Mouse (Mus musculus): Measurements from ENCODE around the gene Rnf38. TPM values are rescaled to one million over a fixed set of nuclear protein-coding genes. Genes with fewer than 3 reads are reported as not detected.

Gene Rnf38
- polyA plus RNA-seq, 1 experiment from 2014 or later = 36.6 TPM

- Histone ChIP-seq H3K27ac (replicated peaks; ENCODE audit: low read depth, low read length) (no peak overlapping the region), H3K4me2 (ENCODE audit: low read depth, severe bottlenecking) (no peak overlapping the region), H3K4me1 (ENCODE audit: control insufficient read depth, insufficient read depth, low read length) (no peaks in the 10 kb centered on the region), H3K36me3 (ENCODE audit: control insufficient read depth, insufficient read depth, low read length) (no peaks in the 10 kb centered on the region), H3K4me3 (ENCODE audit: low read depth, low read length) (no peak overlapping the region), H3K27me3 (ENCODE audit: control insufficient read depth, insufficient read depth, low read length) (no peaks in the 10 kb centered on the region), H3K9ac (ENCODE audit: low read length) (no peak overlapping the region), H3K9me3 (ENCODE audit: control insufficient read depth, low read length) (no peaks in the 10 kb centered on the region)
- no peak for ATAC-seq (ENCODE audit: insufficient number of reproducible peaks, low FRiP score, low TSS enrichment, low read depth)
- 80% methylated on average over 1 of the region's 1 CpGs for WGBS
- no peak for DNase-seq (ENCODE audit: low spot score)
Measured at GRCm38 (mm10) chr4:44183862-44184261, 49.7 kb downstream of the Rnf38 start.

GRCm38 (mm10) chr4:44179748-44180147, 53.8 kb downstream of the Rnf38 start:
- WGBS = 85% methylated on average over 5 of the region's 5 CpGs
- H3K4me2 ChIP-seq (ENCODE audit: low read depth, severe bottlenecking) = no peak overlapping the region
- H3K9me3 ChIP-seq (ENCODE audit: control insufficient read depth, low read length) = no peaks in the 10 kb centered on the region
- H3K9ac ChIP-seq (ENCODE audit: low read length) = no peak overlapping the region
- H3K4me1 ChIP-seq (ENCODE audit: control insufficient read depth, insufficient read depth, low read length) = no peaks in the 10 kb centered on the region
- no peak overlapping the region for H3K4me3 ChIP-seq (ENCODE audit: low read depth, low read length)
- no peaks in the 10 kb centered on the region for H3K27me3 ChIP-seq (ENCODE audit: control insufficient read depth, insufficient read depth, low read length)
- no peak overlapping the region for H3K27ac ChIP-seq (replicated peaks; ENCODE audit: low read depth, low read length)
- DNase-seq (ENCODE audit: low spot score) = no peak
- no peaks in the 10 kb centered on the region for H3K36me3 ChIP-seq (ENCODE audit: control insufficient read depth, insufficient read depth, low read length)
- ATAC-seq (ENCODE audit: insufficient number of reproducible peaks, low FRiP score, low TSS enrichment, low read depth) = no peak

GRCm38 (mm10) chr4:44173177-44173576, 60.4 kb downstream of the Rnf38 start:
- DNase-seq (ENCODE audit: low spot score) = peak; percentile 67
- Histone ChIP-seq H3K9me3 (ENCODE audit: control insufficient read depth, low read length) (no peaks in the 10 kb centered on the region), H3K36me3 (ENCODE audit: control insufficient read depth, insufficient read depth, low read length) (no peaks in the 10 kb centered on the region), H3K27ac (replicated peaks; ENCODE audit: low read depth, low read length) (no peak overlapping the region), H3K4me3 (ENCODE audit: low read depth, low read length) (no peak overlapping the region), H3K4me1 (ENCODE audit: control insufficient read depth, insufficient read depth, low read length) (0 out of 2 replicates have a peak, but pooled peaks cover 2% of the 10 kb centered on the region), H3K27me3 (ENCODE audit: control insufficient read depth, insufficient read depth, low read length) (no peaks in the 10 kb centered on the region), H3K4me2 (ENCODE audit: low read depth, severe bottlenecking) (no peak overlapping the region), H3K9ac (ENCODE audit: low read length) (no peak overlapping the region)
- no peak for ATAC-seq (ENCODE audit: insufficient number of reproducible peaks, low FRiP score, low TSS enrichment, low read depth)
- WGBS = 2% methylated on average over 1 of the region's 1 CpGs

- Histone ChIP-seq H3K9ac (ENCODE audit: low read length) (no peak overlapping the region), H3K4me1 (ENCODE audit: control insufficient read depth, insufficient read depth, low read length) (0 out of 2 replicates have a peak, but pooled peaks cover 2% of the 10 kb centered on the region), H3K27ac (replicated peaks; ENCODE audit: low read depth, low read length) (no peak overlapping the region), H3K36me3 (ENCODE audit: control insufficient read depth, insufficient read depth, low read length) (no peaks in the 10 kb centered on the region), H3K9me3 (ENCODE audit: control insufficient read depth, low read length) (no peaks in the 10 kb centered on the region), H3K27me3 (ENCODE audit: control insufficient read depth, insufficient read depth, low read length) (no peaks in the 10 kb centered on the region), H3K4me2 (ENCODE audit: low read depth, severe bottlenecking) (no peak overlapping the region), H3K4me3 (ENCODE audit: low read depth, low read length) (no peak overlapping the region)
- 54% methylated on average over 5 of the region's 5 CpGs for WGBS
- no peak for DNase-seq (ENCODE audit: low spot score)
- ATAC-seq (ENCODE audit: insufficient number of reproducible peaks, low FRiP score, low TSS enrichment, low read depth) = no peak
Measured at GRCm38 (mm10) chr4:44172676-44173075, 60.9 kb downstream of the Rnf38 start.

GRCm38 (mm10) chr4:44169884-44170283, 63.7 kb downstream of the Rnf38 start:
- no peaks in the 10 kb centered on the region for H3K36me3 ChIP-seq (ENCODE audit: control insufficient read depth, insufficient read depth, low read length)
- H3K4me1 ChIP-seq (ENCODE audit: control insufficient read depth, insufficient read depth, low read length) = peaks cover 7% of the 10 kb centered on the region
- no peak overlapping the region for H3K4me3 ChIP-seq (ENCODE audit: low read depth, low read length)
- no peak for ATAC-seq (ENCODE audit: insufficient number of reproducible peaks, low FRiP score, low TSS enrichment, low read depth)
- no peak overlapping the region for H3K9ac ChIP-seq (ENCODE audit: low read length)
- 79% methylated on average over 3 of the region's 3 CpGs for WGBS
- no peaks in the 10 kb centered on the region for H3K9me3 ChIP-seq (ENCODE audit: control insufficient read depth, low read length)
- no peak overlapping the region for H3K4me2 ChIP-seq (ENCODE audit: low read depth, severe bottlenecking)
- DNase-seq (ENCODE audit: low spot score) = no peak
- no peaks in the 10 kb centered on the region for H3K27me3 ChIP-seq (ENCODE audit: control insufficient read depth, insufficient read depth, low read length)
- H3K27ac ChIP-seq (replicated peaks; ENCODE audit: low read depth, low read length) = no peak overlapping the region

GRCm38 (mm10) chr4:44168816-44169215, 64.8 kb downstream of the Rnf38 start:
- no peak overlapping the region; the same call in 1 of the 2 replicates for H3K4me3 ChIP-seq (ENCODE audit: low read depth, low read length)
- H3K36me3 ChIP-seq (ENCODE audit: control insufficient read depth, insufficient read depth, low read length) = no peaks in the 10 kb centered on the region
- ATAC-seq (ENCODE audit: insufficient number of reproducible peaks, low FRiP score, low TSS enrichment, low read depth) = no peak
- 3% methylated on average over 7 of the region's 7 CpGs for WGBS
- H3K9me3 ChIP-seq (ENCODE audit: control insufficient read depth, low read length) = no peaks in the 10 kb centered on the region
- no peak overlapping the region for H3K27ac ChIP-seq (replicated peaks; ENCODE audit: low read depth, low read length)
- no peaks in the 10 kb centered on the region for H3K27me3 ChIP-seq (ENCODE audit: control insufficient read depth, insufficient read depth, low read length)
- no peak overlapping the region for H3K9ac ChIP-seq (ENCODE audit: low read length)
- DNase-seq (ENCODE audit: low spot score) = no peak
- peaks cover 16% of the 10 kb centered on the region for H3K4me1 ChIP-seq (ENCODE audit: control insufficient read depth, insufficient read depth, low read length)
- H3K4me2 ChIP-seq (ENCODE audit: low read depth, severe bottlenecking) = peak overlapping the region; percentile 43

GRCm38 (mm10) chr4:44168231-44168647, 65.3 kb downstream of the Rnf38 start:
- no peaks in the 10 kb centered on the region for H3K9me3 ChIP-seq (ENCODE audit: control insufficient read depth, low read length)
- H3K27ac ChIP-seq (replicated peaks; ENCODE audit: low read depth, low read length) = no peak overlapping the region
- H3K4me2 ChIP-seq (ENCODE audit: low read depth, severe bottlenecking) = peak overlapping the region; percentile 43
- ATAC-seq (ENCODE audit: insufficient number of reproducible peaks, low FRiP score, low TSS enrichment, low read depth) (peak; percentile 83), DNase-seq (ENCODE audit: low spot score) (peak; percentile 96)
- 1% methylated on average over 24 of the region's 34 CpGs for WGBS
- H3K36me3 ChIP-seq (ENCODE audit: control insufficient read depth, insufficient read depth, low read length) = no peaks in the 10 kb centered on the region
- H3K4me3 ChIP-seq (ENCODE audit: low read depth, low read length) = peak overlapping the region; percentile 31
- peak overlapping the region; percentile 9; the same call in 1 of the 2 replicates for H3K9ac ChIP-seq (ENCODE audit: low read length)
- H3K4me1 ChIP-seq (ENCODE audit: control insufficient read depth, insufficient read depth, low read length) = peaks cover 21% of the 10 kb centered on the region
- H3K27me3 ChIP-seq (ENCODE audit: control insufficient read depth, insufficient read depth, low read length) = no peaks in the 10 kb centered on the region

GRCm38 (mm10) chr4:44167397-44168121, 66.0 kb downstream of the Rnf38 start:
- Histone ChIP-seq H3K27me3 (ENCODE audit: control insufficient read depth, insufficient read depth, low read length) (no peaks in the 10 kb centered on the region), H3K27ac (replicated peaks; ENCODE audit: low read depth, low read length) (peak overlapping the region; percentile 100), H3K36me3 (ENCODE audit: control insufficient read depth, insufficient read depth, low read length) (no peaks in the 10 kb centered on the region), H3K4me2 (ENCODE audit: low read depth, severe bottlenecking) (peak overlapping the region; percentile 31), H3K4me1 (ENCODE audit: control insufficient read depth, insufficient read depth, low read length) (peaks cover 24% of the 10 kb centered on the region), H3K9ac (ENCODE audit: low read length) (peak overlapping the region; percentile 97), H3K4me3 (ENCODE audit: low read depth, low read length) (peak overlapping the region; percentile 74), H3K9me3 (ENCODE audit: control insufficient read depth, low read length) (no peaks in the 10 kb centered on the region)
- peak; percentile 89 for ATAC-seq (ENCODE audit: insufficient number of reproducible peaks, low FRiP score, low TSS enrichment, low read depth)
- peak; percentile 90 for DNase-seq (ENCODE audit: low spot score)
- WGBS = under 1% methylated on average over 86 of the region's 95 CpGs
